Mouse (Mus musculus): ENCODE measurements around the gene Fbxo8. TPM values are rescaled to one million over a fixed set of nuclear protein-coding genes. Genes with fewer than 3 reads are reported as not detected.

Gene Fbxo8
- polyA plus RNA-seq, 1 experiment, result 36.5 TPM

DNA sequence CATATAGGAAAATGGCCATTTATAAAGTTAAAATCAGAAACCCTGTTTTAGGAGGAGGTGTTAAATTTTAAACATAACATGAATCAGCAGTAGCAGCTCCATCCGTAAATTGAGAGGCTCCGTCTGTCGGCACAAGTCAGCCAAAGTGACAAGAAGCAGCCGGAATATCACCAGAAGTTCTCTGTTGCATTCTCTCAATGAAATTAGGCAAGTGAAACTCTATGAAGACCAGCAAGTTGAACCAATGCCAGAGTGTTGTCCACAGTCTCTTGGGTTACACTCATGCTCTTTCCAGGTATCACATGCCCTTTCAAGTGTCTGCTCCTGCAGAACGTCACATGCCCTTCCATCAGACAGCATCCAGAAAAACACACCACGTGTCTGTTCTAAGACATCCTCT, 60.8 kb downstream of the Fbxo8 start:
- no peak for DNase-seq (ENCODE audit: low spot score)

DNA sequence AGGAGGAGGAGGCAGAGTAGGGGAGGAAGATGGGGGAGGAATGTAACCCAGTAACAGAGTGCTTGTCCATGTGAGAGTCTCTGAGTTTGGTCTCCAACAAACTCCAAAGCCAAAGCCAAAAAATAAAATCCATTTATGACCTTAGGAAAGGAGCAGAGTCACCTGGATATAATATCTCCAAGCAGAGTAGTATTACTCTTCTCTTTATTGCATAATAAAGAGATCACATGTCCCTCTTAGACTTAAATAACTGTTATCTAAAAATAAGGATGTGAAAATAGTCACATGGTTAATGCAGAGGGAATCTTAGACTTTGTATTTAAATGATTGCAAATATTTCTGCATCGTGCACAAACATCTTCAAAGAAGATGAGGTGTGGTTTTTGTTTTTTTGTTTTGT, 63.3 kb downstream of the Fbxo8 start:
- DNase-seq (ENCODE audit: low spot score), result no peak

DNA sequence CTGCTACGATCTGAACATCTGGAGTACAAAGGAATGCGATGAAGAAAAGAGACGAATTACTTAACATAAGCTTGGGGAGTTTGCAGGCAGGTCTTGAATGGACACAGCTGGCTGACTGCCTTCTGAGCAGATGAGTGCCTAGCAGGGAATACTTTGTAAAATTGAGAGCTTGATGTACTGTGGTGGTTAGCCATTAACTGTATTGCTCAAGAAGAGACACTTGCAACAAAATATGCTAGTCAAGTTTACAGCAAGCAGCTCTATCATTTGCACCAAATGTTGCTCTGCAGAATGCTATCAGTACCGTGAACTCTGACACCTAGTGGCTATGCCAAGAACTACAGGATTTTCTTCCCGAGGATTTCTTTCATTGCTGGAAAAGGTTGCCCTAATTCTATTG, 64.1 kb downstream of the Fbxo8 start:
- no peak for DNase-seq (ENCODE audit: low spot score)

DNA sequence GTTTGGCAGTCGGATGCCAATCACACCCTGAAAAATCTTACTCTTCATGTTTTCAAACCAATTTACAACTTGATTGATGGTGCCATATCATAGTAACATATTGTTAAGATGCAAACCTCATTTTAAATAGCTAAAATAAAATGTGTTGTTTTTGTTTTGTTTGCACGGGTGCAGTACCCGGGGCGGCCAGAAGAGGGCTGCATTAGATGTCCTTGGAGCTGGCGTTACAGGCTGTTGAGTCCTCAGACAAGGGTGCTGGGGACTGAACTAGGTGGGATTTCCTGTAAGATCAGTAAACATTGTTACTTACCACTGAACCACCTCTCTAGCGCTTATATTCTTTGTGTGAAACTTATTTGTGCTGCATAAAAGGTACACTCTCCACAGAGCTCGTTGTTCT, 65.4 kb downstream of the Fbxo8 start:
- no peak for DNase-seq (ENCODE audit: low spot score)

DNA sequence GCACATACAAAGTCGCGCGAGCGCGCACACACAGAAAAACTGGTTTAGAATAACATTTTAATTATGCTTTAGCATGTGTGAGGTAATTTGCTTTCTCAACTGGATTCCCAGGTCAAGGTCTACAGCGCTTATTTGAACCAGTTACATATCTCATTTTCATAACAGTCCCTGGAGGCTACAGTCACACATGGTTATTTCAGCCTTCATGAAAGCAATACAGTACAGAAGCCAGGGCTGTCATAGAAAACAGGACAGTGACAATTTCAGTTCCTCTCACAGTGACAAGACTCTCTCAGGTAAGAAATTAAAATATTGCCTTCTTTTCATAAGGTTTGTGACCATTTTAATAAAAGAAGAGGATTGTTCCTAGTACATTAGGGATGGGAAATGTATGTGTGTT, 66.4 kb downstream of the Fbxo8 start:
- no peak for DNase-seq (ENCODE audit: low spot score)

DNA sequence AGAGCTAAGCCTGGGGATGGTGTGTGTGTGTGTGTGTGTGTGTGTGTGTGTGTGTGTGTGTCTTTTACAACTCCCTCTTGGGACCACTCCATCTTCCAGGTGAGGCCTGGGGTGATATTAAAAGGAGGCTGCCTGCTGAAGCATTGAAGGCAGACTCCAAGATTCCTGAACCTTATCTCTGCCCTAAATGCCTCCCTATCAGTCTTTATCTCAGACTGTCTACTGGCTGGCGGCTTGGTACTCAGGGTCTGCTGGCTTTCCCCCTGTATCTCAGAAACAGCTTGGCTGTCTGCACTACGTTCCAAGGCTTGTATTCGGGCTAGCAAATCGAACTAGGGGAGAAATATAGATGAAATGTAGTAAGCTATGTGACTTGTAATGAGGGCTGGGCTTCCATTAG, 68.2 kb downstream of the Fbxo8 start:
- no peak for DNase-seq (ENCODE audit: low spot score)

DNA sequence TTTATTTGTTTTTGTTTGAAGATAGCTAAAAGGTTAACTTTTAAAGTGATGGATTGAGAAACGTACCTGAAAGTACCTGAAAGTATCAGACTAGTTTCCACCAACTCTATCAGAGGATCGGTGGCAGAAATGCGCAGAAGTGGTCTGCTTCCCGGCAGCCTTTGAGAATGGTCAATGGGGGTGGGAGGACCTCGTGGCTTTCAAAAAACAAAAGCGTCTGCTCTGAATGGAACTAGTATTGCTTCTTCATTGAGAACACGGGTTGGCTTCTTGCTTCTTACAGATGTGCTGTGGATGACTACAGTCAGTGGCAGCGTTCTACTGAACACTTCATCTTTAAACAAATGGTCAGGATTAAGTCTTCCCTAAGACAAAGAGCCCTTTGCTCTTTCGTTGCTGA, 68.7 kb downstream of the Fbxo8 start:
- DNase-seq (ENCODE audit: low spot score), result no peak

DNA sequence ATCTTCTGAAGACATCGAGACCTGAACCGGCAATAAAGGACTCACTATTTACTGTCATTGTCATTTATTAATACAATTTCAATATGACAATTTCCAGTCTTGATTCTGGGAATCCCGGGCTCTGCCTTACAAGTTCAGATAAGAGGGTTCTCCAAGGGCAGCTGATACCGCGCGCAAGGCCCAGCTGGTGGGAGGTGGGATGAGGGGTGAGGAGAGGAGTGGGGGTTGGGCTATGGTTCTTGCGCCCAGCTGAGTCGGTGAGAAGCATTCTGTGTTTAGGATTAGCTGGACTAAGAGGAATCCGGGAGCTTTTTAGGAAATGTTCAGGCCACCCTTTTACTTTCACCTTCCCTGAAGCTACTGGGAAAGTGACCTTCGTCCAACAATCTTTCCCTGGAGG, 69.8 kb downstream of the Fbxo8 start:
- DNase-seq (ENCODE audit: low spot score), result no peak

DNA sequence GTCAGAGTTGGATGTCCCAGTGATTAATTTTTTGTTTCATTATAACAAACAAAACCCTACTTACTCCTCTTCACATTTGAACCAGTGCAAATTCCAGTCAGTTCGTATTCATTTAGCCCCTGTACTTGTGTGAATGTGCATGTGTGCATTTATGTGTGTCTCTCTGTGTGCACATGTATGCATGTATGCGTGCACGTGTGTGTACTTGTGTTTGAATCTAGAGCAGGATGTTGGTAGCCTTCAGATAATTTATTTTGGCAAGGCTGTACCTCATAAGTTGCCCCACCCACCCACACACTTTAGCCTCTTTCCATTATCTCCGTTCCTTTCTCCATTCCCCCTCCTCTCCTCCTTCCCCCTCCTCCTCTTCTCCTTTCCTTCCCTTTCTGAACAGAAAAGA, 70.2 kb downstream of the Fbxo8 start:
- no peak for DNase-seq (ENCODE audit: low spot score)

DNA sequence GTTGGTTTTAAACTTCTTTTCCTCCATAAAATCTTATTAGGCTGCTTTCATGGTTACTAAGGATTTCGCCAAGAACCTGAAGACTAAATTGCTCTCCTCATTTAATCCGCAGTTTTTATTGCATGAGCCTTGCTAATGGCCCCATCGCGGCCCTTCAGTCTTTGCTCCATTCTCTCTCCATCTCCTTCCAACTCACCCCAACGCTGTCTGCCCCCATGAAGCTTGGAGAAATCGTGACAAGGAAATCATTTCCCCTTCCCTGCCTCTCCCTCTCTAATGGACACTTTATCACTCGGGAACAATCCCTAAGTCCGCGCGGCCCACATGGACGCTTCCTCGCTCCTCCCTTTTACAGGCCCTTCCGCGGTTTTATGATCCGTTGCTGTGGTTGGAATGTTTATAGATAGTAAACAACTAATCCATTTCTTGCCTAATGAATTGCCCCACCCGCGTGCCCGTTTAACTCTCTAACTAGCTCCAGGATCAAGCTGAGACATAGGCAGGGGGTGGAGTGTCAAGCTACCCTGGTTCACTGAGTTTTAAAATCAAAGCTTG, 71.7 kb downstream of the Fbxo8 start:
- DNase-seq (ENCODE audit: low spot score), result no peak

DNA sequence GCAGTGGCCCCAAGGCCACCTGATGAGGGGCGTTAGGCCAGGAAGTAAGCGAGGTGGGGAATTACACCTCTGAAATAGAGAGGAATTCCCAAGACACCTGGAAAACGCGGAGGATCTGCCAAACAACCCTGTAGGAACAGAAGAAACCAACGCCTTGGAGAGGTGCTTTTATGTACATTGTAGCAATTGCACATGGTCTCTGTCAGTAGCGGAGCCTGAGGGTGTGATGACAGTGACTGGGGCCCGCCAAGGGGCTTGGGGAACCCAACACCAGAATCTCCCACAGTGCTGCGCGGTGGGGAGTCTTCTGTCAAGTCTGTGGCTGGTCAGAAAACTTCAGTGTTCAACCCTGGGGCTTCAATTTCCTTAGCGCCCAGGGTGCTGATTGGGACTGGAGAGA, 72.5 kb downstream of the Fbxo8 start:
- DNase-seq (ENCODE audit: low spot score), result no peak

DNA sequence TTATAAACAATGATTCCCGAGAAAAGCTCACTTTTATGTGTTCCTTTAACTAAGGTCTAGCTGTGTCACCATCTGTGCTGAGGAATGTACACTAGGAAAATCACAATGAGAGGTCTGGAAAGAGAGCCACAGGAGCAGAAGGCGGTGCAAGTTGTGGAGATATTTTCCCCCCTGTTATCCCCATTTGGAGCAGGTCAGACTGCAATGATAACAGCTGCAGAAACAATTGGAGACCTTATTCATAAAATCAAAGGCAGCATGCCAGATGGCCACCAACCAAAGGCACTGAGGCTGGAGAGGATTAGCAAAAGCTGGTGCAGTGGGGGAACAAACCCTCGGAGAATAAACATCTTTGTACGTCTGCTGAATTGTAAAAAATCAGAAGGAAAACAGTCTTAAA, 78.3 kb downstream of the Fbxo8 start:
- no peak for DNase-seq (ENCODE audit: low spot score)

DNA sequence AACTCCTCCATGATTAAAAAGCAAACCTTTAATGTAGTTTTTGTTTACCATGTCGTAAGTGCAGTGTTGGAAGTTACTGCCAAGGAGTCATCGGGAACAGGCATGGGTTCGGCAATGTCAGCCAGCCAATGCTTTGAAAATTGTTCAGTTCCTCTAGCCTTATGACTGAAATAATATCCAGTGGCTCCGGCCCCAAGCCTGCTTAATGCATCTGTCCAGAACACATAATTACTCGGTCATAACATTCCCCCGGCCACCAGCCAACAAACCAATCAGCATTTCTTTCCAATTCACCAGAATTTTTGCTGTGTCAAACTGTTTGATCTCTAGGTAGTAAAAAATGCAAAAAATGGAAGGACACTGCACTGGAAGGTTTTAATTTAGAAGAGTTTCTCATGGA, 88.4 kb downstream of the Fbxo8 start:
- DNase-seq (ENCODE audit: low spot score), result no peak

Other genes with a start within 250 kb of the Fbxo8 start
- gene Cep44, start within 50 bp of the Fbxo8 start, polyA plus RNA-seq (2012; rRNA removed), result 19.4 and 25.5 TPM in 2 replicates

Data from urinary bladder, adult 2 months (tissue).